Mouse (Mus musculus) adrenal gland, adult 10 weeks (tissue): ENCODE measurements around the gene Olfr354. TPM values are rescaled to one million over a fixed set of nuclear protein-coding genes. Genes with fewer than 3 reads are reported as not detected.

ENCODE experiments used
- polyA plus RNA-seq: library from polyadenylated mRNA; stranded (reverse); fragments of 350-450 nt; fragmentation: Illumina TruSeq; extraction: RNeasy Lipid Tissue Mini Kit (QIAGEN cat#74804); gene quantifications from one replicate; pipeline ENCODE4 v1.2.3, GENCODE M21; 2014; ENCODE audit warnings: low read depth, low replicate concordance

Gene Olfr354
- polyA plus RNA-seq = not detected

GRCm38 (mm10) chr2:36905380-36905779 lies at the start of gene Olfr354:
Gene Olfr354 (plus strand): TSS chr2:36905680.

GRCm38 (mm10) chr2:36862560-36862959 lies 42.9 kb upstream of the Olfr354 start, which contains the start of gene Olfr351:
Gene Olfr351 (minus strand): TSS chr2:36862660.

DNA sequence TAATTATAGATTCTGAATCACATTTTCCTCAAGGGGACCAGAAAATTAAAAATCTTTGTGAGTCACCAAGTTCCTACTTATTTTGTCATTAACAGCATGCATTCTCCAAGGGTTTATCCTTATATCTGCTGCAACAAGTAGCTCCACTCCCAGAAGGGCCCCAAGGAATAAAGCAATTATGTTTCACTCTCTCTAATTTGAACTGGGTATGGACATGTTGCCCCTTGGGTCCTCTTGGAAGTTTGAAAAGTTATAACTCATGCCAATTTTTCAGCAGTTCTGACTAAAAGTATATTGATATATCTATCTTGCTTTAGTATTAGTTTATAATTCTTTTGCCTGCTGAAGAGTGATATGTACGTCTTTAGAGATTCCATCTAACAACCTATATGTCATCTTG lies 37.3 kb upstream of the Olfr354 start, which contains the start of gene Olfr352:
TSS of gene Olfr352 (plus strand) at position 301 of the 400 bp plus-strand sequence.

GRCm38 (mm10) chr2:36892836-36893235 lies 12.6 kb upstream of the Olfr354 start, which contains the start of gene Olfr353:
Gene Olfr353 (minus strand): TSS chr2:36892936.

GRCm38 (mm10) chr2:36928797-36929196 lies 23.3 kb downstream of the Olfr354 start, which contains the start of gene Olfr355:
Gene Olfr355 (minus strand): TSS chr2:36928897.

DNA sequence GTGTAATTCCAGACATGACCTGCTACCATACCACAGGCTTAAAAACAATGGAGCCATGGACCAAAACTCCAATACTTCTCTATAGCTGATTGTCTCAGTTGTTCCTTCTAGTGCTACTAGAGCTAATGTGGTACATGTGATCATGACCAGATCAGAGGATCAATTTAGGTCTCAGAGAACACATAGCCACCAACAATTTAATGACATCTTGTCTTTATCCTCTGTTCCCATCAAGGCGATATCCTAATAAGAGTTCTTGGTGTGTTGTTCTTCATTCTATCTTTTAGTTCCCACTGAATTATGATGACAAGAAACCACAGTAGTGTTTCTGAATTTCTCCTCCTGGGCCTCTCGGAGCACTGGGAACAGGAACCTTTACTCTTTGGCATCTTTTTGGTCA lies 31.3 kb downstream of the Olfr354 start, which contains the start of gene Olfr356:
TSS of gene Olfr356 (plus strand) at position 301 of the 400 bp plus-strand sequence.

Other genes with a start within 250 kb of the Olfr354 start
- gene Olfr346, start 219.9 kb upstream of the Olfr354 start, polyA plus RNA-seq = not detected
- gene Olfr347, start 173.8 kb upstream of the Olfr354 start, polyA plus RNA-seq = not detected
- gene Olfr348, start 121.4 kb upstream of the Olfr354 start, polyA plus RNA-seq = not detected
- not detected for gene Olfr50, start 115.1 kb upstream of the Olfr354 start, polyA plus RNA-seq
- gene Olfr3, start 88.6 kb upstream of the Olfr354 start, polyA plus RNA-seq = not detected
- gene Olfr350, start 59.4 kb upstream of the Olfr354 start, polyA plus RNA-seq = not detected
- gene Olfr351, start 43.0 kb upstream of the Olfr354 start, polyA plus RNA-seq = not detected
- not detected for gene Olfr352, start 37.2 kb upstream of the Olfr354 start, polyA plus RNA-seq
- not detected for gene Olfr353, start 12.7 kb upstream of the Olfr354 start, polyA plus RNA-seq
- gene Olfr355, start 23.2 kb downstream of the Olfr354 start, polyA plus RNA-seq = not detected
- gene Olfr356, start 31.4 kb downstream of the Olfr354 start, polyA plus RNA-seq = not detected
- not detected for gene Olfr357, start 88.1 kb downstream of the Olfr354 start, polyA plus RNA-seq
- not detected for gene Olfr358, start 103.7 kb downstream of the Olfr354 start, polyA plus RNA-seq
- not detected for gene Olfr360, start 160.1 kb downstream of the Olfr354 start, polyA plus RNA-seq
- not detected for gene Olfr361, start 183.6 kb downstream of the Olfr354 start, polyA plus RNA-seq
- not detected for gene Olfr362, start 212.2 kb downstream of the Olfr354 start, polyA plus RNA-seq
- not detected for gene Olfr364-ps1, start 233.6 kb downstream of the Olfr354 start, polyA plus RNA-seq